Mouse (Mus musculus): Measurements from ENCODE around the gene Lrrc1. TPM values are rescaled to one million over a fixed set of nuclear protein-coding genes. Genes with fewer than 3 reads are reported as not detected.

The Lrrc1 gene
- polyA plus RNA-seq, 1 experiment from 2014 or later, result 15.7 TPM

GRCm38 (mm10) chr9:77519198-77519597 lies 25.5 kb downstream of the Lrrc1 start:
- WGBS, result 87% methylated on average over 2 of the region's 2 CpGs

GRCm38 (mm10) chr9:77516782-77517364 lies 27.8 kb downstream of the Lrrc1 start:
- ATAC-seq (ENCODE audit: insufficient number of reproducible peaks, insufficient read depth, low FRiP score, low TSS enrichment, low read depth), result no peak
- H3K4me3 ChIP-seq, result no peak overlapping the region
- H3K36me3 ChIP-seq, result no peaks in the 10 kb centered on the region
- H3K27ac ChIP-seq, result no peak overlapping the region
- H3K4me1 ChIP-seq, result peaks cover 13% of the 10 kb centered on the region
- H3K27me3 ChIP-seq, result no peaks in the 10 kb centered on the region
- 70% methylated on average over 7 of the region's 7 CpGs for WGBS
- H3K9me3 ChIP-seq, result no peaks in the 10 kb centered on the region
- no peak overlapping the region for H3K9ac ChIP-seq
- no peak overlapping the region for H3K4me2 ChIP-seq

More at GRCm38 (mm10) chr9:77519198-77519597, 25.5 kb downstream of the Lrrc1 start:
- no peaks in the 10 kb centered on the region for H3K36me3 ChIP-seq
- no peak for ATAC-seq (ENCODE audit: insufficient number of reproducible peaks, insufficient read depth, low FRiP score, low TSS enrichment, low read depth)
- H3K4me3 ChIP-seq, result no peak overlapping the region
- no peak overlapping the region for H3K27ac ChIP-seq
- H3K4me2 ChIP-seq, result no peak overlapping the region
- H3K9me3 ChIP-seq, result no peaks in the 10 kb centered on the region
- H3K9ac ChIP-seq, result no peak overlapping the region
- peaks cover 8% of the 10 kb centered on the region; the same call in 1 of the 2 replicates for H3K4me1 ChIP-seq
- no peaks in the 10 kb centered on the region for H3K27me3 ChIP-seq

DNA sequence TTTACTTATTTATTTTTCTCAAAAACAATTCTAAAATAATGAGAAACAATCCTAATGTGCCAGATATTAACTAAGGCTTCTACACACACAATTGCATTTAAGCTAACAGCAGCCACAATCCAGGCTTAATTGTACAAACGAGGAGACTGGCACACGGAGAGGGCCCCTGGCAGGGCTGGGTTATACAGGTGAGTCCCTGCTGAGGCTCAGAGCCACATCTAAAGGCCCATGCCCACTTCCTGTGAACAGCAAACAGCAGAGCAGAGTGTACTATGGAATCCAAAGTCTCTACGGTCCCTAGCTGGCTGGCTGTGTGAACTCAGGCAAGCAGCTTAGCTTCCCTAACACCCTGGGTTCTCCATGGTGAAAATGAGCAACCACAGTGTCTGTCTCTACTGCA lies 30.8 kb downstream of the Lrrc1 start:
- Histone ChIP-seq H3K9me3 (no peaks in the 10 kb centered on the region), H3K4me2 (no peak overlapping the region), H3K4me1 (peaks cover 22% of the 10 kb centered on the region), H3K9ac (no peak overlapping the region), H3K36me3 (no peaks in the 10 kb centered on the region), H3K27me3 (no peaks in the 10 kb centered on the region), H3K4me3 (no peak overlapping the region), H3K27ac (no peak overlapping the region)
- 70% methylated on average over 3 of the region's 3 CpGs for WGBS
- no peak for ATAC-seq (ENCODE audit: insufficient number of reproducible peaks, insufficient read depth, low FRiP score, low TSS enrichment, low read depth)

DNA sequence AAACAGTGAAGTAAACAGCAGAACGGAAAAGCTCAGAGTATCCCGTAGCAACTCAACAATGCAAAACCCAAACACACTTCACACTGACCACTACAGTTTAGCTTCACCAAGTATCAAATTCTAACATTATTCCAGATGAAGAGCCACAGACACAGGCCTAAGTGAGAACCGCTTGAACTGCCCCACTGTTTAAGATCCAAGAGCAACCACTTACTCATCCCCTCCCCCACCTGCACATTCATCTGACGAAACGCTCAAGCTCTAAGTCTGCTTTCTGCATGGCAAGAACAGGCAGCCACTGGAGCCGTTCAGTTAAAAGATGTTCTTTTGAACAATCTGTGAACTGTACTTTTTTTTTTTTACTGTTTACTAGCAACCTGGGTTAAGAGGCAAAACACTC lies 32.5 kb downstream of the Lrrc1 start:
- H3K36me3 ChIP-seq, result no peaks in the 10 kb centered on the region
- no peaks in the 10 kb centered on the region for H3K27me3 ChIP-seq
- H3K4me2 ChIP-seq, result no peak overlapping the region
- H3K9me3 ChIP-seq, result no peaks in the 10 kb centered on the region
- H3K4me3 ChIP-seq, result no peak overlapping the region
- no peak for ATAC-seq (ENCODE audit: insufficient number of reproducible peaks, insufficient read depth, low FRiP score, low TSS enrichment, low read depth)
- H3K4me1 ChIP-seq, result peaks cover 18% of the 10 kb centered on the region
- no peak overlapping the region for H3K27ac ChIP-seq
- no peak overlapping the region for H3K9ac ChIP-seq
- 50% methylated on average over 6 of the region's 6 CpGs for WGBS

GRCm38 (mm10) chr9:77510574-77510973 lies 34.1 kb downstream of the Lrrc1 start:
- Histone ChIP-seq H3K4me1 (peaks cover 14% of the 10 kb centered on the region), H3K4me3 (no peak overlapping the region), H3K27ac (no peak overlapping the region), H3K27me3 (no peaks in the 10 kb centered on the region), H3K9me3 (no peaks in the 10 kb centered on the region), H3K9ac (no peak overlapping the region), H3K36me3 (no peaks in the 10 kb centered on the region), H3K4me2 (no peak overlapping the region)
- ATAC-seq (ENCODE audit: insufficient number of reproducible peaks, insufficient read depth, low FRiP score, low TSS enrichment, low read depth), result no peak
- WGBS, result 89% methylated on average over 8 of the region's 8 CpGs

GRCm38 (mm10) chr9:77507743-77508394 lies 36.8 kb downstream of the Lrrc1 start:
- Histone ChIP-seq H3K27ac (no peak overlapping the region), H3K9ac (no peak overlapping the region), H3K27me3 (no peaks in the 10 kb centered on the region), H3K9me3 (no peaks in the 10 kb centered on the region), H3K4me2 (no peak overlapping the region), H3K36me3 (no peaks in the 10 kb centered on the region), H3K4me3 (no peak overlapping the region), H3K4me1 (peaks cover 19% of the 10 kb centered on the region)
- no peak for ATAC-seq (ENCODE audit: insufficient number of reproducible peaks, insufficient read depth, low FRiP score, low TSS enrichment, low read depth)
- WGBS, result 80% methylated on average over 3 of the region's 3 CpGs

DNA sequence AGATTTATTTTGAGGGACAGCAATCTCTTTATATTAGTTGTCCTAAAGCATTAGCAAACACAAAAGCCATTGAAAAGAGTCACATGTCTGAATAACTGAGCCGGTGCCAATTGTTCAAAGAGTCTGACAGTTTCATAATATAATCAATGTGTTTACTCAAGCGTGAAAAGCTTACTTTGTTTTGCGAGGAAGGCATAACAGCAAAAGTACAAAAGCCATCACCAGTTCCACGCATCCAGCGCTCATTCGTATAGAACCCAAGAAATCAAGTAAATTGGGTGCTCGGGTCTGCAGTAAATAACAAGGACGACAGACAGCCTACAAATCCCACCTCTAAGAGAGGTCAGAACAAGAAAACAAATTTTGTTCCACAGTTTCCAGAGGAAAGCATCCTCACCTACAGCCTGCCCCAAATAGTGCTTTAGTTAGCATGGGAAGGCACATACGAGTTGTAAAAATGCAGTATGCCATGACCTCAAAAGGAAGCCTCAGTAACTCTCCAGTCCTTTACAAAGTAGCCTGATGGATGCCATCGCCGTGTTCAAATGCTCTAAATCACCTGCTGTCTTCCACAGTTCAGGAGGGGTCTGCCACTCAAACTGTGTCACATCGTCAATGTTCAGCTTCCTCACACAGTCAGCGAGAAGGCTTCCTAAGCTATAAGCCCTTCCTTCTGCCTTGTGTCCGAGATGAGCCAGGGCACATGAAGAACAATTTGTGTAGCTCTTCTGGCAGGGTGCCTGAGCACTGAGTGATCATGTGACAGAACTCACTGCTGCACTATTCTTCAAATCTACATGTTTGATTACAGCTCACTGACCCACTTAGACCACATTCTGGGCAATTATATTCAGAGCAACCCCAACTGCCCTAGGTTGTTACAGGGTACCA lies 41.9 kb downstream of the Lrrc1 start:
- ATAC-seq (ENCODE audit: insufficient number of reproducible peaks, insufficient read depth, low FRiP score, low TSS enrichment, low read depth), result no peak
- Histone ChIP-seq H3K36me3 (no peaks in the 10 kb centered on the region), H3K27ac (no peak overlapping the region), H3K4me1 (0 out of 2 replicates have a peak, but pooled peaks cover 7% of the 10 kb centered on the region), H3K4me2 (no peak overlapping the region), H3K27me3 (no peaks in the 10 kb centered on the region), H3K9me3 (no peaks in the 10 kb centered on the region), H3K4me3 (no peak overlapping the region), H3K9ac (no peak overlapping the region)
- WGBS, result 64% methylated on average over 14 of the region's 14 CpGs

- Histone ChIP-seq H3K4me2 (no peak overlapping the region), H3K27me3 (no peaks in the 10 kb centered on the region), H3K27ac (no peak overlapping the region), H3K36me3 (no peaks in the 10 kb centered on the region), H3K9ac (no peak overlapping the region), H3K4me1 (peaks cover 10% of the 10 kb centered on the region), H3K9me3 (no peaks in the 10 kb centered on the region), H3K4me3 (no peak overlapping the region)
- 82% methylated on average over 6 of the region's 6 CpGs for WGBS
- no peak for ATAC-seq (ENCODE audit: insufficient number of reproducible peaks, insufficient read depth, low FRiP score, low TSS enrichment, low read depth)
These were observed 42.5 kb downstream of the Lrrc1 start for GRCm38 (mm10) chr9:77502171-77502547.

DNA sequence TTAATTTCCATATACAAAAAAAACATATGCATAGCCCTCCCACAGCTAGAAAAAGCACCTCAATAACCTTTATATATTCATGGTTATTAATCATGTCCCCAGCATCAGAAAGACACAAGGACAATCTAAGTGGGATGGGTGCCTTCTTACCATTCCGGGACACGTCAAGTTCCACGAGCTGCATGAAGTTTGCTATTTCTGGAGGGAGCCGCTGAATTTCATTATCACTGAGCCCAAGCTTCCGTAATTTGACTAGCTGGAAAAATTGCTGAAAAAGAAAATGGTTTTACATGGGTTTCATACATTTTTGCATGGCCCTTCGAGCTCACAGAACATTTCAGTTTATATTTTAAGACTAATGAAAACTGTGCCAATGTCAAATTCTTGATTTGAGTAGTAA lies 45.6 kb downstream of the Lrrc1 start:
- Histone ChIP-seq H3K27ac (no peak overlapping the region), H3K9me3 (no peaks in the 10 kb centered on the region), H3K4me3 (no peak overlapping the region), H3K9ac (no peak overlapping the region), H3K4me2 (no peak overlapping the region), H3K4me1 (peaks cover 19% of the 10 kb centered on the region), H3K27me3 (no peaks in the 10 kb centered on the region), H3K36me3 (no peaks in the 10 kb centered on the region)
- WGBS, result 88% methylated on average over 6 of the region's 6 CpGs
- no peak for ATAC-seq (ENCODE audit: insufficient number of reproducible peaks, insufficient read depth, low FRiP score, low TSS enrichment, low read depth)

- no peak for ATAC-seq (ENCODE audit: insufficient number of reproducible peaks, insufficient read depth, low FRiP score, low TSS enrichment, low read depth)
- Histone ChIP-seq H3K4me1 (peaks cover 19% of the 10 kb centered on the region), H3K9me3 (no peaks in the 10 kb centered on the region), H3K27ac (no peak overlapping the region), H3K9ac (no peak overlapping the region), H3K36me3 (no peaks in the 10 kb centered on the region), H3K4me3 (no peak overlapping the region), H3K4me2 (no peak overlapping the region), H3K27me3 (no peaks in the 10 kb centered on the region)
- 59% methylated on average over 3 of the region's 3 CpGs for WGBS
These were observed 46.3 kb downstream of the Lrrc1 start for GRCm38 (mm10) chr9:77498406-77498805.

GRCm38 (mm10) chr9:77497173-77497572 lies 47.5 kb downstream of the Lrrc1 start:
- no peak overlapping the region for H3K4me2 ChIP-seq
- H3K36me3 ChIP-seq, result no peaks in the 10 kb centered on the region
- no peak overlapping the region for H3K4me3 ChIP-seq
- peaks cover 11% of the 10 kb centered on the region for H3K4me1 ChIP-seq
- WGBS, result 16% methylated on average over 6 of the region's 6 CpGs
- no peak for ATAC-seq (ENCODE audit: insufficient number of reproducible peaks, insufficient read depth, low FRiP score, low TSS enrichment, low read depth)
- H3K27ac ChIP-seq, result no peak overlapping the region
- H3K9ac ChIP-seq, result no peak overlapping the region
- no peaks in the 10 kb centered on the region for H3K9me3 ChIP-seq
- no peaks in the 10 kb centered on the region for H3K27me3 ChIP-seq
